Mouse (Mus musculus) liver, embryonic 14.5 days (tissue): Measurements from ENCODE around the gene Stum.

Experiments
- CTCF ChIP-seq: IDR thresholded peaks from 2 replicates; pipeline ENCODE4 v1.5.1; 2016; ENCODE audit warnings: antibody characterized with exemption, low read depth, control low read depth
- EP300 ChIP-seq: IDR thresholded peaks from 2 replicates; pipeline ENCODE4 v1.6.1; 2016; ENCODE audit warnings: antibody characterized with exemption, low read depth

- TF ChIP-seq CTCF: no peak
- TF ChIP-seq EP300: no peak
Measured at GRCm38 (mm10) chr1:180518412-180518811, 35.1 kb upstream of the Stum start.
